Mouse (Mus musculus) intestine, embryonic 14.5 days (tissue): ENCODE results near the gene Cd40. TPM values are rescaled to one million over a fixed set of nuclear protein-coding genes. Genes with fewer than 3 reads are reported as not detected.
A peak's percentile ranks its signal among the peaks of the same experiment; 100 is the strongest.

Experiments used
- ATAC-seq: fragments of 200-750 bp; cut with Nextera tagmentation; replicated peaks from 2 replicates; pipeline ENCODE4 v1.8.0; 2017; ENCODE audit warnings: low read depth, moderate number of reproducible peaks, moderate TSS enrichment, moderate library complexity; ENCODE audit not compliant: low FRiP score, low TSS enrichment
- DNase-seq: peaks from one replicate; pipeline ENCODE4 v3.0.0-alpha.2; 2018; ENCODE audit warnings: low spot score
- H3K27ac ChIP-seq: fragments of 300-500 bp; sonication (generic); 2 replicates; pipeline ENCODE4 v1.5.1; 2014; ENCODE audit warnings: low read depth, mild to moderate bottlenecking, control low read depth
- H3K27me3 ChIP-seq: fragments of 300-500 bp; sonication (generic); replicated peaks from 2 replicates; pipeline ENCODE4 v1.6.1; 2014; ENCODE audit warnings: low read length, control low read depth; ENCODE audit not compliant: control insufficient read depth, insufficient read depth
- H3K36me3 ChIP-seq: fragments of 300-500 bp; sonication (generic); 2 replicates; pipeline ENCODE4 v1.6.1; 2014; ENCODE audit warnings: low read length, control low read depth; ENCODE audit not compliant: control insufficient read depth, insufficient read depth
- H3K4me1 ChIP-seq: fragments of 300-500 bp; sonication (generic); replicated peaks from 2 replicates; pipeline ENCODE4 v1.6.1; 2014; ENCODE audit warnings: low read length, control low read depth, mixed read lengths; ENCODE audit not compliant: control insufficient read depth, insufficient read depth
- H3K4me2 ChIP-seq: fragments of 300-500 bp; sonication (generic); 2 replicates; pipeline ENCODE4 v1.6.1; 2014; ENCODE audit warnings: low read length
- H3K4me3 ChIP-seq: fragments of 300-500 bp; sonication (generic); 2 replicates; pipeline ENCODE4 v1.5.1; 2014; ENCODE audit warnings: low read depth, low read length, control low read depth, mixed read lengths
- H3K9ac ChIP-seq: fragments of 300-500 bp; sonication (generic); 2 replicates; pipeline ENCODE4 v1.6.1; 2014; ENCODE audit warnings: mild to moderate bottlenecking, low read length
- H3K9me3 ChIP-seq: fragments of 300-500 bp; sonication (generic); 2 replicates; pipeline ENCODE4 v1.6.1; 2016; ENCODE audit warnings: low read length, control low read depth; ENCODE audit not compliant: control insufficient read depth
- WGBS: fragments of 180-500 bp; shearing (Covaris S2); extraction: QIAGEN DNeasy Blood & Tissue Kit; methylation state at CpG from one replicate; pipeline ENCODE4 v1.1.7; 2014; 5-methylcytosine and 5-hydroxymethylcytosine counted together
- polyA plus RNA-seq: library from polyadenylated mRNA; unstranded; fragments of >200 nt; fragmentation: Nextera tagmentation; extraction: Ambion mirVana; gene quantifications from 2 replicates; pipeline ENCODE4 v1.2.1, GENCODE M21; 2014

The Cd40 gene
- polyA plus RNA-seq, 1 experiment from 2014 or later = 12.8 TPM

GRCm38 (mm10) chr2:165043729-165044128 is 11.7 kb upstream of the Cd40 start:
- Histone ChIP-seq H3K4me2 (no peak overlapping the region), H3K27me3 (no peaks in the 10 kb centered on the region), H3K4me3 (no peak overlapping the region), H3K4me1 (peaks cover 4% of the 10 kb centered on the region; the same call in 1 of the 2 replicates), H3K9ac (no peak overlapping the region), H3K9me3 (no peaks in the 10 kb centered on the region), H3K27ac (no peak overlapping the region), H3K36me3 (no peaks in the 10 kb centered on the region)
- DNase-seq = no peak
- WGBS = 64% methylated on average over 2 of the region's 2 CpGs
- no peak for ATAC-seq

GRCm38 (mm10) chr2:165049044-165049443 is 6.4 kb upstream of the Cd40 start:
- 64% methylated on average over 5 of the region's 5 CpGs for WGBS
- H3K9ac ChIP-seq = no peak overlapping the region
- no peak overlapping the region for H3K27ac ChIP-seq
- ATAC-seq = no peak
- no peak overlapping the region for H3K4me2 ChIP-seq
- no peaks in the 10 kb centered on the region for H3K9me3 ChIP-seq
- no peaks in the 10 kb centered on the region for H3K36me3 ChIP-seq
- no peaks in the 10 kb centered on the region for H3K4me1 ChIP-seq
- no peak for DNase-seq
- no peak overlapping the region for H3K4me3 ChIP-seq
- H3K27me3 ChIP-seq = no peaks in the 10 kb centered on the region

GRCm38 (mm10) chr2:165050826-165051548 is 4.4 kb upstream of the Cd40 start:
- H3K27me3 ChIP-seq = no peaks in the 10 kb centered on the region
- DNase-seq = no peak
- no peaks in the 10 kb centered on the region for H3K36me3 ChIP-seq
- no peak overlapping the region for H3K4me2 ChIP-seq
- no peak overlapping the region for H3K4me3 ChIP-seq
- H3K27ac ChIP-seq = no peak overlapping the region
- peaks cover 9% of the 10 kb centered on the region for H3K4me1 ChIP-seq
- no peak overlapping the region for H3K9ac ChIP-seq
- no peak for ATAC-seq
- no peaks in the 10 kb centered on the region for H3K9me3 ChIP-seq
- WGBS = 74% methylated on average over 18 of the region's 18 CpGs

- Histone ChIP-seq H3K4me3 (no peak overlapping the region), H3K9ac (no peak overlapping the region), H3K27ac (no peak overlapping the region), H3K36me3 (no peaks in the 10 kb centered on the region), H3K4me1 (peaks cover 15% of the 10 kb centered on the region), H3K4me2 (no peak overlapping the region), H3K9me3 (no peaks in the 10 kb centered on the region), H3K27me3 (no peaks in the 10 kb centered on the region)
- 45% methylated on average over 11 of the region's 11 CpGs for whole genome bisulfite sequencing
- DNase-seq (no peak), ATAC-seq (no peak)
These were observed 3.9 kb upstream of the Cd40 start for GRCm38 (mm10) chr2:165051566-165051965.

GRCm38 (mm10) chr2:165055905-165056304 is 478 bp downstream of the Cd40 start:
- Histone ChIP-seq H3K36me3 (no peaks in the 10 kb centered on the region), H3K4me1 (peaks cover 17% of the 10 kb centered on the region), H3K4me2 (peak overlapping the region; percentile 55), H3K9ac (peak overlapping the region; percentile 22; the same call in 1 of the 2 replicates), H3K4me3 (peak overlapping the region; percentile 35), H3K27me3 (no peaks in the 10 kb centered on the region), H3K9me3 (no peaks in the 10 kb centered on the region), H3K27ac (peak overlapping the region; percentile 57; the same call in 1 of the 2 replicates)
- 2% methylated on average over 7 of the region's 7 CpGs for WGBS
- DNase-seq = no peak
- 0 out of 2 replicates have a peak, but pooled peaks have one; percentile 7 for ATAC-seq

- peak overlapping the region; percentile 35; the same call in 1 of the 2 replicates for H3K4me3 ChIP-seq
- DNase-seq (no peak), ATAC-seq (no peak)
- WGBS = 76% methylated on average over 14 of the region's 14 CpGs
- H3K4me1 ChIP-seq = peaks cover 17% of the 10 kb centered on the region
- no peak overlapping the region for H3K9ac ChIP-seq
- no peaks in the 10 kb centered on the region for H3K27me3 ChIP-seq
- H3K9me3 ChIP-seq = no peaks in the 10 kb centered on the region
- no peaks in the 10 kb centered on the region for H3K36me3 ChIP-seq
- H3K27ac ChIP-seq = no peak overlapping the region
- H3K4me2 ChIP-seq = peak overlapping the region; percentile 55
These were observed 1.1 kb downstream of the Cd40 start for GRCm38 (mm10) chr2:165056377-165057085.

GRCm38 (mm10) chr2:165059961-165060360 is 4.5 kb downstream of the Cd40 start:
- Histone ChIP-seq H3K4me2 (no peak overlapping the region), H3K9ac (no peak overlapping the region), H3K36me3 (no peaks in the 10 kb centered on the region), H3K9me3 (no peaks in the 10 kb centered on the region), H3K27me3 (no peaks in the 10 kb centered on the region), H3K27ac (no peak overlapping the region), H3K4me1 (peaks cover 14% of the 10 kb centered on the region), H3K4me3 (no peak overlapping the region)
- no peak for DNase-seq
- no peak for ATAC-seq
- 95% methylated on average over 4 of the region's 4 CpGs for WGBS

GRCm38 (mm10) chr2:165061638-165062433 is 6.4 kb downstream of the Cd40 start:
- DNase-seq = no peak
- no peaks in the 10 kb centered on the region for H3K9me3 ChIP-seq
- no peak for ATAC-seq
- H3K27me3 ChIP-seq = no peaks in the 10 kb centered on the region
- H3K4me1 ChIP-seq = no peaks in the 10 kb centered on the region; the same call in 1 of the 2 replicates
- no peak overlapping the region for H3K4me2 ChIP-seq
- H3K4me3 ChIP-seq = no peak overlapping the region
- H3K9ac ChIP-seq = no peak overlapping the region
- no peaks in the 10 kb centered on the region for H3K36me3 ChIP-seq
- no peak overlapping the region for H3K27ac ChIP-seq
- WGBS = 56% methylated on average over 16 of the region's 16 CpGs
